Mouse (Mus musculus): Measurements from ENCODE around the gene Stil. TPM values are rescaled to one million over a fixed set of nuclear protein-coding genes. Genes with fewer than 3 reads are reported as not detected.
A peak's percentile ranks its signal among the peaks of the same experiment; 100 is the strongest.

Gene Stil
- polyA plus RNA-seq, 1 experiment from 2014 or later = 10.2 TPM

GRCm38 (mm10) chr4:115019997-115020396 is 20.0 kb downstream of the Stil start:
- H3K4me2 ChIP-seq (ENCODE audit: low read depth, low read length) = no peak overlapping the region
- H3K9me3 ChIP-seq (replicated peaks; ENCODE audit: control insufficient read depth, low read length) = no peaks in the 10 kb centered on the region
- H3K27ac ChIP-seq (ENCODE audit: low read length) = no peak overlapping the region
- ATAC-seq (ENCODE audit: low read depth) = no peak
- WGBS (ENCODE audit: insufficient replicate concordance) = 95% methylated on average over 3 of the region's 3 CpGs
- H3K9ac ChIP-seq (ENCODE audit: low read depth, low read length) = no peak overlapping the region
- H3K4me1 ChIP-seq (ENCODE audit: control insufficient read depth, low read depth, low read length) = no peaks in the 10 kb centered on the region
- H3K27me3 ChIP-seq (ENCODE audit: control insufficient read depth, insufficient read depth, low read depth, low read length) = no peaks in the 10 kb centered on the region
- peaks cover 52% of the 10 kb centered on the region for H3K36me3 ChIP-seq (ENCODE audit: control insufficient read depth, insufficient read depth)
- H3K4me3 ChIP-seq (ENCODE audit: low read depth, low read length) = no peak overlapping the region

- Histone ChIP-seq H3K9ac (ENCODE audit: low read depth, low read length) (no peak overlapping the region), H3K9me3 (replicated peaks; ENCODE audit: control insufficient read depth, low read length) (no peaks in the 10 kb centered on the region), H3K4me3 (ENCODE audit: low read depth, low read length) (no peak overlapping the region), H3K36me3 (ENCODE audit: control insufficient read depth, insufficient read depth) (peaks cover 59% of the 10 kb centered on the region), H3K27me3 (ENCODE audit: control insufficient read depth, insufficient read depth, low read depth, low read length) (no peaks in the 10 kb centered on the region), H3K27ac (ENCODE audit: low read length) (no peak overlapping the region), H3K4me1 (ENCODE audit: control insufficient read depth, low read depth, low read length) (no peaks in the 10 kb centered on the region), H3K4me2 (ENCODE audit: low read depth, low read length) (no peak overlapping the region)
- no peak; the same call in 1 of the 2 replicates for ATAC-seq (ENCODE audit: low read depth)
- 52% methylated on average over 6 of the region's 6 CpGs for WGBS (ENCODE audit: insufficient replicate concordance)
These were observed 35.1 kb downstream of the Stil start for GRCm38 (mm10) chr4:115035043-115035442.

GRCm38 (mm10) chr4:115038242-115038641 is 38.3 kb downstream of the Stil start:
- no peak overlapping the region for H3K27ac ChIP-seq (ENCODE audit: low read length)
- H3K4me1 ChIP-seq (ENCODE audit: control insufficient read depth, low read depth, low read length) = no peaks in the 10 kb centered on the region
- H3K9me3 ChIP-seq (replicated peaks; ENCODE audit: control insufficient read depth, low read length) = no peaks in the 10 kb centered on the region
- 37% methylated on average over 4 of the region's 4 CpGs for WGBS (ENCODE audit: insufficient replicate concordance)
- peaks cover 63% of the 10 kb centered on the region for H3K36me3 ChIP-seq (ENCODE audit: control insufficient read depth, insufficient read depth)
- no peaks in the 10 kb centered on the region for H3K27me3 ChIP-seq (ENCODE audit: control insufficient read depth, insufficient read depth, low read depth, low read length)
- H3K4me3 ChIP-seq (ENCODE audit: low read depth, low read length) = no peak overlapping the region
- no peak overlapping the region for H3K9ac ChIP-seq (ENCODE audit: low read depth, low read length)
- ATAC-seq (ENCODE audit: low read depth) = peak; percentile 53; the same call in 1 of the 2 replicates
- H3K4me2 ChIP-seq (ENCODE audit: low read depth, low read length) = no peak overlapping the region

- Histone ChIP-seq H3K4me2 (ENCODE audit: low read depth, low read length) (no peak overlapping the region), H3K27ac (ENCODE audit: low read length) (no peak overlapping the region), H3K27me3 (ENCODE audit: control insufficient read depth, insufficient read depth, low read depth, low read length) (no peaks in the 10 kb centered on the region), H3K4me1 (ENCODE audit: control insufficient read depth, low read depth, low read length) (peaks cover 29% of the 10 kb centered on the region), H3K36me3 (ENCODE audit: control insufficient read depth, insufficient read depth) (peaks cover 21% of the 10 kb centered on the region), H3K9me3 (replicated peaks; ENCODE audit: control insufficient read depth, low read length) (no peaks in the 10 kb centered on the region), H3K9ac (ENCODE audit: low read depth, low read length) (no peak overlapping the region), H3K4me3 (ENCODE audit: low read depth, low read length) (no peak overlapping the region)
- WGBS (ENCODE audit: insufficient replicate concordance) = 62% methylated on average over 3 of the region's 3 CpGs
- no peak for ATAC-seq (ENCODE audit: low read depth)
These were observed 45.7 kb downstream of the Stil start for GRCm38 (mm10) chr4:115045621-115046020.

- ATAC-seq (ENCODE audit: low read depth) = peak; percentile 70
- H3K9ac ChIP-seq (ENCODE audit: low read depth, low read length) = peak overlapping the region; percentile 44
- H3K27ac ChIP-seq (ENCODE audit: low read length) = peak overlapping the region; percentile 78
- peaks cover 36% of the 10 kb centered on the region for H3K4me1 ChIP-seq (ENCODE audit: control insufficient read depth, low read depth, low read length)
- H3K27me3 ChIP-seq (ENCODE audit: control insufficient read depth, insufficient read depth, low read depth, low read length) = peaks cover 2% of the 10 kb centered on the region
- H3K4me3 ChIP-seq (ENCODE audit: low read depth, low read length) = peak overlapping the region; percentile 34
- no peaks in the 10 kb centered on the region for H3K9me3 ChIP-seq (replicated peaks; ENCODE audit: control insufficient read depth, low read length)
- WGBS (ENCODE audit: insufficient replicate concordance) = 3% methylated on average over 5 of the region's 5 CpGs
- H3K4me2 ChIP-seq (ENCODE audit: low read depth, low read length) = peak overlapping the region; percentile 58
- no peaks in the 10 kb centered on the region for H3K36me3 ChIP-seq (ENCODE audit: control insufficient read depth, insufficient read depth)
These were observed 47.8 kb downstream of the Stil start for GRCm38 (mm10) chr4:115047750-115048149.

GRCm38 (mm10) chr4:115048190-115048589 is 48.2 kb downstream of the Stil start:
- H3K27ac ChIP-seq (ENCODE audit: low read length) = peak overlapping the region; percentile 78
- peak overlapping the region; percentile 58 for H3K4me2 ChIP-seq (ENCODE audit: low read depth, low read length)
- H3K36me3 ChIP-seq (ENCODE audit: control insufficient read depth, insufficient read depth) = no peaks in the 10 kb centered on the region
- peak; percentile 87 for ATAC-seq (ENCODE audit: low read depth)
- peak overlapping the region; percentile 44 for H3K9ac ChIP-seq (ENCODE audit: low read depth, low read length)
- H3K4me1 ChIP-seq (ENCODE audit: control insufficient read depth, low read depth, low read length) = peaks cover 40% of the 10 kb centered on the region
- WGBS (ENCODE audit: insufficient replicate concordance) = 16% methylated on average over 8 of the region's 8 CpGs
- H3K9me3 ChIP-seq (replicated peaks; ENCODE audit: control insufficient read depth, low read length) = no peaks in the 10 kb centered on the region
- H3K27me3 ChIP-seq (ENCODE audit: control insufficient read depth, insufficient read depth, low read depth, low read length) = peaks cover 2% of the 10 kb centered on the region
- peak overlapping the region; percentile 34 for H3K4me3 ChIP-seq (ENCODE audit: low read depth, low read length)

- no peak for ATAC-seq (ENCODE audit: low read depth)
- peaks cover 62% of the 10 kb centered on the region for H3K4me1 ChIP-seq (ENCODE audit: control insufficient read depth, low read depth, low read length)
- WGBS (ENCODE audit: insufficient replicate concordance) = 86% methylated on average over 5 of the region's 5 CpGs
- no peaks in the 10 kb centered on the region for H3K36me3 ChIP-seq (ENCODE audit: control insufficient read depth, insufficient read depth)
- no peak overlapping the region for H3K9ac ChIP-seq (ENCODE audit: low read depth, low read length)
- H3K27me3 ChIP-seq (ENCODE audit: control insufficient read depth, insufficient read depth, low read depth, low read length) = peaks cover 2% of the 10 kb centered on the region
- H3K9me3 ChIP-seq (replicated peaks; ENCODE audit: control insufficient read depth, low read length) = no peaks in the 10 kb centered on the region
- no peak overlapping the region for H3K4me3 ChIP-seq (ENCODE audit: low read depth, low read length)
- H3K27ac ChIP-seq (ENCODE audit: low read length) = peak overlapping the region; percentile 8; the same call in 1 of the 2 replicates
- no peak overlapping the region for H3K4me2 ChIP-seq (ENCODE audit: low read depth, low read length)
These were observed 51.3 kb downstream of the Stil start for GRCm38 (mm10) chr4:115051245-115051644.

GRCm38 (mm10) chr4:115052343-115053005 is 52.5 kb downstream of the Stil start:
- peak overlapping the region; percentile 56 for H3K27ac ChIP-seq (ENCODE audit: low read length)

GRCm38 (mm10) chr4:115055044-115055443 is 55.1 kb downstream of the Stil start:
- Histone ChIP-seq H3K27me3 (ENCODE audit: control insufficient read depth, insufficient read depth, low read depth, low read length) (peaks cover 4% of the 10 kb centered on the region), H3K9me3 (replicated peaks; ENCODE audit: control insufficient read depth, low read length) (no peaks in the 10 kb centered on the region), H3K4me2 (ENCODE audit: low read depth, low read length) (peak overlapping the region; percentile 33), H3K27ac (ENCODE audit: low read length) (peak overlapping the region; percentile 98), H3K36me3 (ENCODE audit: control insufficient read depth, insufficient read depth) (no peaks in the 10 kb centered on the region), H3K4me1 (ENCODE audit: control insufficient read depth, low read depth, low read length) (peaks cover 37% of the 10 kb centered on the region), H3K4me3 (ENCODE audit: low read depth, low read length) (no peak overlapping the region), H3K9ac (ENCODE audit: low read depth, low read length) (peak overlapping the region; percentile 44)
- no peak for ATAC-seq (ENCODE audit: low read depth)
- 22% methylated on average over 2 of the region's 2 CpGs for WGBS (ENCODE audit: insufficient replicate concordance)

More at GRCm38 (mm10) chr4:115052343-115053005, 52.5 kb downstream of the Stil start:
- peak overlapping the region; percentile 74 for H3K4me2 ChIP-seq (ENCODE audit: low read depth, low read length)
- peaks cover 62% of the 10 kb centered on the region for H3K4me1 ChIP-seq (ENCODE audit: control insufficient read depth, low read depth, low read length)
- no peaks in the 10 kb centered on the region for H3K9me3 ChIP-seq (replicated peaks; ENCODE audit: control insufficient read depth, low read length)
- no peaks in the 10 kb centered on the region for H3K36me3 ChIP-seq (ENCODE audit: control insufficient read depth, insufficient read depth)
- H3K4me3 ChIP-seq (ENCODE audit: low read depth, low read length) = peak overlapping the region; percentile 38
- H3K27me3 ChIP-seq (ENCODE audit: control insufficient read depth, insufficient read depth, low read depth, low read length) = peaks cover 2% of the 10 kb centered on the region
- 5% methylated on average over 36 of the region's 36 CpGs for WGBS (ENCODE audit: insufficient replicate concordance)
- ATAC-seq (ENCODE audit: low read depth) = no peak
- peak overlapping the region; percentile 61 for H3K9ac ChIP-seq (ENCODE audit: low read depth, low read length)

All from liver, embryonic 16.5 days (tissue).